Mouse (Mus musculus) olfactory bulb, adult 2 months (tissue): ENCODE results near the gene Hspa12b.

Experiments used
- CTCF ChIP-seq: fragments of 200-500 bp; IDR thresholded peaks from 2 replicates; pipeline ENCODE4 v1.5.1; 2012; ENCODE audit warnings: low read depth, mild to moderate bottlenecking, low read length, moderate library complexity; ENCODE audit not compliant: insufficient read depth
- POLR2A ChIP-seq: fragments of 200-500 bp; IDR thresholded peaks from 2 replicates; pipeline ENCODE4 v1.6.1; 2012; ENCODE audit warnings: mild to moderate bottlenecking, low read depth, low read length, moderate library complexity; ENCODE audit not compliant: insufficient read depth

GRCm38 (mm10) chr2:131163924-131164323 is 36.8 kb downstream of the Hspa12b start:
- no peak for TF ChIP-seq CTCF
- no peak for TF ChIP-seq POLR2A
